Mouse (Mus musculus): ENCODE data around the gene BC025920. TPM values are rescaled to one million over a fixed set of nuclear protein-coding genes. Genes with fewer than 3 reads are reported as not detected.

The BC025920 gene
- polyA plus RNA-seq, 1 experiment from 2014 or later: 1.2 TPM

DNA sequence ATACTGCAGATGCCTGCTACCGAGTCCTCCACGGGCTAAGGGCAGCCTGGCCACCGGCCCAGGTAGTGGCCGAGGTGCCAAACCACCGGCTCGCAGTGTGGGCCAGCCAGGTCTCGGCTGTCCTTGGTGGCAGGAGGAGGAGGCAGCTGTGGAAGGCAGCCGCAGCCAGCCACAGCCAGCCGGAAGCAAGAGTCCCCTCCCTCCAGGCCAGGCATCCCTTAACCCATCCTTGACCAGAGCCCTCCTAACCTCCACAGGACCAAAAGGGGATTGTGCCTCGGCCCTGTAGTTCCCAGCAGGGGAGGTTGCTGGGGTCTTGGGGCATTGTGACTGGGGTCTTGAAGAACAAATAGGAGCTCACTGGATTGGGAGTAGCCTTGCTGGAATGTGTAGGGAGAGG is 41.9 kb upstream of the BC025920 start:
- Histone ChIP-seq H3K36me3 (ENCODE audit: control insufficient read depth, insufficient read depth, low read length) (no peaks in the 10 kb centered on the region), H3K9ac (ENCODE audit: low read depth, low read length) (no peak overlapping the region), H3K27me3 (ENCODE audit: control insufficient read depth, insufficient read depth, low read length) (peaks cover 34% of the 10 kb centered on the region), H3K4me2 (replicated peaks; ENCODE audit: low read depth, low read length) (peak overlapping the region; percentile 21; the same call in 1 of the 2 replicates), H3K27ac (ENCODE audit: low read depth, low read length) (no peak overlapping the region), H3K4me1 (replicated peaks; ENCODE audit: control insufficient read depth, insufficient read depth, low read length) (peaks cover 25% of the 10 kb centered on the region), H3K4me3 (ENCODE audit: low read depth, low read length) (peak overlapping the region; percentile 12; the same call in 1 of the 2 replicates), H3K9me3 (ENCODE audit: control insufficient read depth, low read length) (no peaks in the 10 kb centered on the region)
- peak; percentile 49 for DNase-seq (ENCODE audit: low spot score)
- 1% methylated on average over 10 of the region's 10 CpGs for WGBS
- ATAC-seq (ENCODE audit: low FRiP score): no peak

DNA sequence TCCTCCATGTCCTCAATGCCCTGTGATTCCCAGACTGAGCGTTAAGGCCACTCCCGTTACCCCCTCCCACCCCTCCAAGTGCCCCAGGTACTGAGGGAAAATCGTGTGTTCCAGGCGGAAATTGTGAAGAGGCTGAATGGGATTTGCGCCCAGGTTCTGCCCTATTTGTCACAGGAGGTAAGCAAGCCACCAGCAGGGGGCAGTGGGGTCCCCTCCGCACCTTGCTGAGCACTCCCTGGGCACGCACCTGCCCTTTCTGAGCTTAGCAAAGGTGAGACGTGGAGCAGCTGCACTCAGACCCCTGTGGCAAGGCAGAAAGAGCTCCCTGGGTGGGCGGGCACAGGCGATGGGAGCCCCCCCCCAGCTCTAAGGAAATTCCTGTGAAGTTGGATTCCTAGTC is 41.3 kb upstream of the BC025920 start:
- 13% methylated on average over 10 of the region's 10 CpGs for WGBS
- ATAC-seq (ENCODE audit: low FRiP score) (no peak), DNase-seq (ENCODE audit: low spot score) (peak; percentile 73)
- H3K9me3 ChIP-seq (ENCODE audit: control insufficient read depth, low read length): no peaks in the 10 kb centered on the region
- no peak overlapping the region for H3K4me2 ChIP-seq (replicated peaks; ENCODE audit: low read depth, low read length)
- no peak overlapping the region for H3K4me3 ChIP-seq (ENCODE audit: low read depth, low read length)
- no peaks in the 10 kb centered on the region for H3K36me3 ChIP-seq (ENCODE audit: control insufficient read depth, insufficient read depth, low read length)
- H3K4me1 ChIP-seq (replicated peaks; ENCODE audit: control insufficient read depth, insufficient read depth, low read length): peaks cover 27% of the 10 kb centered on the region
- H3K9ac ChIP-seq (ENCODE audit: low read depth, low read length): no peak overlapping the region
- peaks cover 39% of the 10 kb centered on the region for H3K27me3 ChIP-seq (ENCODE audit: control insufficient read depth, insufficient read depth, low read length)
- H3K27ac ChIP-seq (ENCODE audit: low read depth, low read length): no peak overlapping the region

DNA sequence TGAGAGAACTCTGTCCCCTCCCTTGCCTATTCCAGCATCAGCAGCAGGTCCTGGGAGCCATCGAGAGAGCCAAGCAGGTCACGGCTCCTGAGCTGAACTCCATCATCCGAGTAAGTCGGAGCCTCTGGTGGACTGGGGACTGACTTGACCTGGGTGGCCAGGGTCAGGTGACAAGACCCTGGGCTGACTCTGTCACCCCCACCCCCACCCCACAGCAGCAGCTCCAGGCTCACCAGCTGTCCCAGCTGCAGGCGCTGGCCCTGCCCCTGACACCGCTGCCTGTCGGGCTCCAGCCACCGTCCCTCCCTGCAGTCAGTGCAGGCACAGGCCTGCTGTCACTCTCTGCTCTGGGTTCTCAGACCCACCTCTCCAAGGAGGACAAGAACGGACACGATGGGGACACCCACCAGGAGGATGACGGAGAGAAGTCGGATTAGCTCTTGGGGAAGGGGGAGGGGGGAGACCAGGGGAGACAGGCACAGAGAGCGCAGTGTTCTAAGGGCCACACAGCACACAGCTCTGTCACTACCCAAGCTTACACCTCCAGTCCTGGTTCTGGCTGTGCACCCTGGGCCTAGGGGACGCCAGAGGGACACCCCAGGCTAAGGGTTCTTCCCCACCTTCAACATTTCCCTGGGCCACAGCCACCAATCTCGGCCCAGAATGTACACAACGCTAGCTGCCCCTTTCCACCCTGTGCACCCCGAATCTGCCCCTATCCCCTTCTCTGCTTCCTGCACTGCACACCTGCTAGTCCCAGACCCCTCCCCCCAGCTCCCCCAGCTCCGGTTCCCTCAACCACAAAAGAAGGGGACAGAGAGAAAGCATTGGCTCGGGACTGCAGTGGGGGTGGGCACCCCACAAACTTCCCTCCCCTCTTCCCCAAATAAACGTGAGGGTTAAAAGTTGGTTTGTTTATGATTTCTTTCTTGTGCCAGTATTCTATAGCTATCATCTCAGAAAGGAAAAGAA is 40.5 kb upstream of the BC025920 start:
- Histone ChIP-seq H3K4me3 (ENCODE audit: low read depth, low read length) (no peak overlapping the region), H3K9ac (ENCODE audit: low read depth, low read length) (no peak overlapping the region)
- no peak for DNase-seq (ENCODE audit: low spot score)

DNA sequence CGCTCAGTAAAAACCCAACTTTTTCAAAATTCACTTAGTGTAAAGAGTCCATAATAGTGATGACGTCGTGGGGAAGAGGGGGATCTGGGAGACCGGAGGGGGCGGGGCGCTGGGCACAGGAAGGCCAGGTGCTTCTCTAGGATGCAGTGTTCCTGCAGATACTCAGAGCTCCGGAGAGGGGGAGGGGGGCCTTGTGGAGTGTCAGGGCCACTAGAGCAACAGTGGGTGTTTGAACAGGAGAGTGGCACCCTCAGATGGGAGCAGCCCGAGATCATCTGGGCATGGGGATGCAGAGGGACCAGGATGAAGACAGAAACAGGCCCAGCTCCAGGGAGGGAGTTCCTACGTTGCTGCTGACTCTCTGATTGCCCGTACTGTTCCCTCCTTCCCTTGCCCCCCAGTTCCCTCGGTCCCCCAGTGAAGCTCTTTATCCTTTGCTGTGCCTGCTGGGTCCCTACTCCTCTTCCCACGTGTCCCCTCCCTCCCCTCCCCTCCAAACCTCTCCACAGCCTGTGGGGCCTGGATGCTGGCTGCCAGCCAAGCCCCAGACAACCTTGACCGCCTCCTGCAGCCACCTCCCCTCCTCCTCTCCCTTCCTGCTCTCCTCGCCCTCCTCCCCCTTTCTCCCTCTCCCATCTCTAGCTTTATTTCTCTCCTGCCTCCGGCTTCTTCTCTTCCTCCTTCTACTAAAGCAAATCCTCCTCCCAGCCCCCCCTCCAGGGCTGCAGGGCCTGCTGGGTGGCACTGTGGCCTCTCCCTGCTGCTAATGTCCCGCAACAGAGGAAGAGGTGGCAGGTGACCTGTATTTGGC is 37.5 kb upstream of the BC025920 start:
- DNase-seq (ENCODE audit: low spot score): peak; percentile 72
- WGBS: 9% methylated on average over 15 of the region's 16 CpGs
- Histone ChIP-seq H3K9ac (ENCODE audit: low read depth, low read length) (no peak overlapping the region), H3K9me3 (ENCODE audit: control insufficient read depth, low read length) (no peaks in the 10 kb centered on the region), H3K36me3 (ENCODE audit: control insufficient read depth, insufficient read depth, low read length) (no peaks in the 10 kb centered on the region), H3K4me2 (replicated peaks; ENCODE audit: low read depth, low read length) (no peak overlapping the region; the same call in 1 of the 2 replicates), H3K27me3 (ENCODE audit: control insufficient read depth, insufficient read depth, low read length) (peaks cover 57% of the 10 kb centered on the region), H3K4me3 (ENCODE audit: low read depth, low read length) (no peak overlapping the region), H3K27ac (ENCODE audit: low read depth, low read length) (peak overlapping the region; percentile 55; the same call in 1 of the 2 replicates), H3K4me1 (replicated peaks; ENCODE audit: control insufficient read depth, insufficient read depth, low read length) (peaks cover 40% of the 10 kb centered on the region)
- no peak for ATAC-seq (ENCODE audit: low FRiP score)

More for the DNA sequence above, 40.5 kb upstream of the BC025920 start:
- no peak for ATAC-seq (ENCODE audit: low FRiP score)
- Histone ChIP-seq H3K36me3 (ENCODE audit: control insufficient read depth, insufficient read depth, low read length) (no peaks in the 10 kb centered on the region), H3K4me2 (replicated peaks; ENCODE audit: low read depth, low read length) (no peak overlapping the region), H3K9me3 (ENCODE audit: control insufficient read depth, low read length) (no peaks in the 10 kb centered on the region), H3K4me1 (replicated peaks; ENCODE audit: control insufficient read depth, insufficient read depth, low read length) (peaks cover 33% of the 10 kb centered on the region), H3K27me3 (ENCODE audit: control insufficient read depth, insufficient read depth, low read length) (peaks cover 40% of the 10 kb centered on the region), H3K27ac (ENCODE audit: low read depth, low read length) (no peak overlapping the region)
- 24% methylated on average over 20 of the region's 20 CpGs for WGBS

DNA sequence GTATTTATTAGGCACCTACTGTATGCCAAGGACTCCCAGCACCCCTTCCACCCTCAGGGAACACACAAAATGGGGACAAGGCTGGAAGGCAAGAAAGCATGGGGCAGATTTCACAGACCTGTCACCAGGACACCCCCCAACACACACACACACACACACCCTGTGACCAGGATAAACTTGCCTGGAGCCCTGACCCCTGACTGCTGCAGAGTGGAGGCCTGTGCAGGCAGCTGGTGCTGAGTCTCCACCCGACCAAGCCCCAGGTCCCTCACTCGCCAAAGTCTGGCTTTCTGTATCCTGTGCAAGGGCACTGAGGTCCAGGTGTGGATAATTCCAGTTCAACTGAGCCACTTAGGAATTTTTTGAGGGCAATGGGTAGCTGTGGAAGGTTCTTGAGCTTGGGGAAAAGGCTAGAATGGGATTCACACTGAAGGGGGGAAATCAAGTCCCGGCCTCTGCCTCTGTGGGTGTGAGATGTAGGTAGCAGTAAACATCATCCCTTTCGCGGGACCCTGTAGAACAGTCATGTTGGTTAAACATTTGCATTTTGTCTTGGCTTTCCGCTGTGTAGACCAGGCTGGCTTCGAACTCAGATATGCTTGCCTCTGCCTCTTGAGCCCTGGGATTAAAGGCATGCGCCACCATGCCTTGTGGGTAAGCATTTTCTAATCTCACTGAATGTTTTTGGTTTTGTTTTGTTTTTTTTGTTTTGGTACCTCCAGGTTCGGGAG is 36.4 kb upstream of the BC025920 start:
- Histone ChIP-seq H3K27me3 (ENCODE audit: control insufficient read depth, insufficient read depth, low read length) (peaks cover 66% of the 10 kb centered on the region), H3K9me3 (ENCODE audit: control insufficient read depth, low read length) (no peaks in the 10 kb centered on the region), H3K4me1 (replicated peaks; ENCODE audit: control insufficient read depth, insufficient read depth, low read length) (peaks cover 33% of the 10 kb centered on the region), H3K36me3 (ENCODE audit: control insufficient read depth, insufficient read depth, low read length) (no peaks in the 10 kb centered on the region), H3K4me3 (ENCODE audit: low read depth, low read length) (no peak overlapping the region), H3K27ac (ENCODE audit: low read depth, low read length) (peak overlapping the region; percentile 67), H3K9ac (ENCODE audit: low read depth, low read length) (no peak overlapping the region), H3K4me2 (replicated peaks; ENCODE audit: low read depth, low read length) (no peak overlapping the region)
- DNase-seq (ENCODE audit: low spot score): no peak
- ATAC-seq (ENCODE audit: low FRiP score): no peak
- WGBS: 42% methylated on average over 9 of the region's 9 CpGs

DNA sequence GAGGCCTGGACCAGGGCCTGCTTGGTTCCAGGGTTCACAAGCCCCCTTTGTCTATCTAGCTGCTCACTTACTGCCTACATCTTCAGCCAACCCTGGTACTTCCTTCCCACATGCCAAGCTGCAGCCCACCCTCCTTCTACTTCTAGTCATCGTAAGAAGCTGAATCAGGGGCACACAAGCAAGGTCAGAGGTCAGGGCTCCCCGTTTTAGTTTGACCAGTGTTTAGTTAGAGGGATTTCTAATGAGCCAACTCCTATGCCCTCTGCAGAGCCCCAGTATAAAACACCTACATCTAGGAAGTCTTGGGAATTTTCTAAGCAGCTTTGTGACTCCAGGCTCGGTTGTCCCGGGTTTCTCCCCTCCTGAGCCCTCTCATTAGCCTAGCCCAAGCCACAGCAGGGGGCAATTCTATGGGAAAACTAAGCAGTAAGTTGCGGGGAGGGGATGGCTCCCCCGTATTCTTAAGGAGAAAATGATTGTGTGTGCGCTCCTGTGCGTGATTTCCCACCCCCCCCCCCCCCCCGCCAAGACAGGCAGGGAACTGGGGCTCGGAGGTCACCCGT is 35.8 kb upstream of the BC025920 start:
- peak; percentile 72 for DNase-seq (ENCODE audit: low spot score)
- ATAC-seq (ENCODE audit: low FRiP score): peak; percentile 22
- Histone ChIP-seq H3K4me1 (replicated peaks; ENCODE audit: control insufficient read depth, insufficient read depth, low read length) (peaks cover 35% of the 10 kb centered on the region), H3K9ac (ENCODE audit: low read depth, low read length) (no peak overlapping the region), H3K4me3 (ENCODE audit: low read depth, low read length) (no peak overlapping the region), H3K27me3 (ENCODE audit: control insufficient read depth, insufficient read depth, low read length) (peaks cover 64% of the 10 kb centered on the region), H3K27ac (ENCODE audit: low read depth, low read length) (peak overlapping the region; percentile 67), H3K36me3 (ENCODE audit: control insufficient read depth, insufficient read depth, low read length) (no peaks in the 10 kb centered on the region), H3K9me3 (ENCODE audit: control insufficient read depth, low read length) (no peaks in the 10 kb centered on the region), H3K4me2 (replicated peaks; ENCODE audit: low read depth, low read length) (peak overlapping the region; percentile 33)
- WGBS: under 1% methylated on average over 7 of the region's 11 CpGs

DNA sequence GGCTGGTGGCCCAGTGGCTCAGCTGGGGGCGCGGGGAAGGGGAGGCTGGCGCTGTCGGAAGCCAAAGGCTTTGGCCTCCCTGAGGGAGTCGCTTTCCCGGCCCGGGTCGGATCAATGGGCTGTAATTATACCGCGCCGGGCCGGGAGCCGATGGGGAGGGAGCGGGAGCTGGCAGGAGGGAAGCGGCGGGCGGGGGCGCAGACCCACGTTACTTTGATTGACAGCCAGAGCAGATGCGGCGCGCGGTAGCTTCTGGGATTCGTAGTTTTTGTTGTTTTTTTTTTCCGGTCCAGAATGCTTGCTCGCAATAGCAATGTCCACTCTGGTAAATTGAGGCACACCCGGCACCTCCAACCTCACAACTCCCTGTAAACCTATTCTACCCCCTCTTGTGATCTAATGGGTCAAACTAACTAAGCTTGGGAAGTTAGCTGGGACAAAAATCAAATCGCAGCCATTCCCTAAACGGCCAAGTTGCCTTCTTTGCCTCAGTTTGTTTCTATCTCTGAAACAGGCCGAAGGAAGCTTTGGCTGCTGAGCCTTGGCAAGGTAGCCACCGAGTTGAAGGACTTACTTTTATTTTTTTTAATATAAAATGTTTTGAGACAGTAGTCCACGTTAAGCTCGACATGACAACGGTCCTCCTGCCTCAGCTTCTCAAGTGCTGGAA is 35.1 kb upstream of the BC025920 start:
- H3K9me3 ChIP-seq (ENCODE audit: control insufficient read depth, low read length): no peaks in the 10 kb centered on the region
- under 1% methylated on average over 33 of the region's 34 CpGs for WGBS
- peaks cover 41% of the 10 kb centered on the region for H3K4me1 ChIP-seq (replicated peaks; ENCODE audit: control insufficient read depth, insufficient read depth, low read length)
- ATAC-seq (ENCODE audit: low FRiP score): peak; percentile 81
- peaks cover 63% of the 10 kb centered on the region for H3K27me3 ChIP-seq (ENCODE audit: control insufficient read depth, insufficient read depth, low read length)
- peak overlapping the region; percentile 17; the same call in 1 of the 2 replicates for H3K4me3 ChIP-seq (ENCODE audit: low read depth, low read length)
- no peak overlapping the region for H3K9ac ChIP-seq (ENCODE audit: low read depth, low read length)
- peak overlapping the region; percentile 67 for H3K27ac ChIP-seq (ENCODE audit: low read depth, low read length)
- peak overlapping the region; percentile 33 for H3K4me2 ChIP-seq (replicated peaks; ENCODE audit: low read depth, low read length)
- no peaks in the 10 kb centered on the region for H3K36me3 ChIP-seq (ENCODE audit: control insufficient read depth, insufficient read depth, low read length)
- DNase-seq (ENCODE audit: low spot score): peak; percentile 97

All from hindbrain, embryonic 11.5 days (tissue).